Mouse (Mus musculus): Measurements from ENCODE around the gene Sbpl. TPM values are rescaled to one million over a fixed set of nuclear protein-coding genes. Genes with fewer than 3 reads are reported as not detected.

The Sbpl gene
- polyA plus RNA-seq, 1 experiment from 2014 or later, result not detected

- Histone ChIP-seq H3K27me3 (no peaks in the 10 kb centered on the region), H3K4me1 (replicated peaks) (no peaks in the 10 kb centered on the region; the same call in 1 of the 2 replicates), H3K27ac (no peak overlapping the region), H3K9ac (replicated peaks) (no peak overlapping the region), H3K4me2 (replicated peaks) (no peak overlapping the region), H3K36me3 (no peaks in the 10 kb centered on the region), H3K4me3 (replicated peaks) (no peak overlapping the region), H3K9me3 (no peaks in the 10 kb centered on the region)
- no peak for ATAC-seq
- WGBS, result 69% methylated on average over 4 of the region's 4 CpGs
Measured at GRCm38 (mm10) chr17:23982912-23983311, 27.8 kb upstream of the Sbpl start.

GRCm38 (mm10) chr17:23980297-23980909, 25.3 kb upstream of the Sbpl start, which contains the start of gene Prss30:
Prss30 (minus strand) TSS chr17:23980566.
- no peak for ATAC-seq
- 85% methylated on average over 10 of the region's 10 CpGs for WGBS
- H3K36me3 ChIP-seq, result no peaks in the 10 kb centered on the region
- H3K9ac ChIP-seq (replicated peaks), result no peak within 1 kb of the TSS
- H3K4me1 ChIP-seq (replicated peaks), result no peaks in the 10 kb centered on the region; the same call in 1 of the 2 replicates
- no peaks in the 10 kb centered on the region for H3K9me3 ChIP-seq
- no peaks in the 10 kb centered on the region for H3K27me3 ChIP-seq
- H3K27ac ChIP-seq, result no peak within 1 kb of the TSS
- H3K4me2 ChIP-seq (replicated peaks), result no peak within 1 kb of the TSS
- no peak within 1 kb of the TSS for H3K4me3 ChIP-seq (replicated peaks)

GRCm38 (mm10) chr17:23979471-23979870, 24.4 kb upstream of the Sbpl start:
- WGBS, result 84% methylated on average over 3 of the region's 3 CpGs
- Histone ChIP-seq H3K27ac (no peak overlapping the region), H3K27me3 (no peaks in the 10 kb centered on the region), H3K36me3 (no peaks in the 10 kb centered on the region), H3K4me1 (replicated peaks) (no peaks in the 10 kb centered on the region; the same call in 1 of the 2 replicates), H3K9ac (replicated peaks) (no peak overlapping the region), H3K4me3 (replicated peaks) (no peak overlapping the region), H3K9me3 (no peaks in the 10 kb centered on the region), H3K4me2 (replicated peaks) (no peak overlapping the region)
- no peak for ATAC-seq

GRCm38 (mm10) chr17:23976665-23977064, 21.6 kb upstream of the Sbpl start:
- no peak for ATAC-seq

GRCm38 (mm10) chr17:23971315-23971714, 16.2 kb upstream of the Sbpl start:
- Histone ChIP-seq H3K4me1 (replicated peaks) (no peaks in the 10 kb centered on the region), H3K9ac (replicated peaks) (no peak overlapping the region), H3K4me2 (replicated peaks) (no peak overlapping the region), H3K27me3 (no peaks in the 10 kb centered on the region), H3K9me3 (no peaks in the 10 kb centered on the region), H3K36me3 (no peaks in the 10 kb centered on the region), H3K4me3 (replicated peaks) (no peak overlapping the region), H3K27ac (no peak overlapping the region)
- no peak for ATAC-seq
- WGBS, result 80% methylated on average over 9 of the region's 9 CpGs

More at GRCm38 (mm10) chr17:23976665-23977064, 21.6 kb upstream of the Sbpl start:
- 70% methylated on average over 4 of the region's 4 CpGs for WGBS
- Histone ChIP-seq H3K9ac (replicated peaks) (no peak overlapping the region), H3K36me3 (no peaks in the 10 kb centered on the region), H3K27ac (no peak overlapping the region), H3K9me3 (no peaks in the 10 kb centered on the region), H3K4me3 (replicated peaks) (no peak overlapping the region), H3K4me2 (replicated peaks) (no peak overlapping the region), H3K27me3 (no peaks in the 10 kb centered on the region), H3K4me1 (replicated peaks) (no peaks in the 10 kb centered on the region; the same call in 1 of the 2 replicates)

- no peak for ATAC-seq
- WGBS, result 8% methylated on average over 1 of the region's 1 CpGs
- no peak overlapping the region for H3K4me3 ChIP-seq (replicated peaks)
- H3K9ac ChIP-seq (replicated peaks), result no peak overlapping the region
- no peak overlapping the region for H3K27ac ChIP-seq
- H3K27me3 ChIP-seq, result no peaks in the 10 kb centered on the region
- peaks cover 7% of the 10 kb centered on the region for H3K4me1 ChIP-seq (replicated peaks)
- no peaks in the 10 kb centered on the region for H3K36me3 ChIP-seq
- H3K9me3 ChIP-seq, result no peaks in the 10 kb centered on the region
- no peak overlapping the region for H3K4me2 ChIP-seq (replicated peaks)
Measured at GRCm38 (mm10) chr17:23969231-23969630, 14.2 kb upstream of the Sbpl start.

GRCm38 (mm10) chr17:23968780-23969179, 13.7 kb upstream of the Sbpl start:
- Histone ChIP-seq H3K27me3 (no peaks in the 10 kb centered on the region), H3K27ac (no peak overlapping the region), H3K9me3 (no peaks in the 10 kb centered on the region), H3K4me1 (replicated peaks) (peaks cover 7% of the 10 kb centered on the region), H3K4me3 (replicated peaks) (no peak overlapping the region), H3K9ac (replicated peaks) (no peak overlapping the region), H3K4me2 (replicated peaks) (no peak overlapping the region), H3K36me3 (no peaks in the 10 kb centered on the region)
- ATAC-seq, result no peak
- WGBS, result 50% methylated on average over 2 of the region's 2 CpGs

GRCm38 (mm10) chr17:23966658-23967401, 11.8 kb upstream of the Sbpl start:
- no peak overlapping the region for H3K4me2 ChIP-seq (replicated peaks)
- H3K4me1 ChIP-seq (replicated peaks), result peaks cover 7% of the 10 kb centered on the region
- no peak overlapping the region for H3K4me3 ChIP-seq (replicated peaks)
- no peaks in the 10 kb centered on the region for H3K36me3 ChIP-seq
- no peaks in the 10 kb centered on the region for H3K27me3 ChIP-seq
- no peaks in the 10 kb centered on the region for H3K9me3 ChIP-seq
- ATAC-seq, result no peak
- H3K9ac ChIP-seq (replicated peaks), result no peak overlapping the region
- H3K27ac ChIP-seq, result no peak overlapping the region
- 84% methylated on average over 10 of the region's 10 CpGs for WGBS

GRCm38 (mm10) chr17:23965805-23966425, 10.8 kb upstream of the Sbpl start:
- Histone ChIP-seq H3K9me3 (no peaks in the 10 kb centered on the region), H3K4me2 (replicated peaks) (no peak overlapping the region), H3K4me3 (replicated peaks) (no peak overlapping the region), H3K4me1 (replicated peaks) (peaks cover 7% of the 10 kb centered on the region), H3K27ac (no peak overlapping the region), H3K27me3 (no peaks in the 10 kb centered on the region), H3K9ac (replicated peaks) (no peak overlapping the region), H3K36me3 (no peaks in the 10 kb centered on the region)
- WGBS, result 28% methylated on average over 6 of the region's 6 CpGs
- ATAC-seq, result peak; percentile 60; the same call in 1 of the 2 replicates

GRCm38 (mm10) chr17:23961573-23962122, 6.6 kb upstream of the Sbpl start:
- Histone ChIP-seq H3K36me3 (no peaks in the 10 kb centered on the region), H3K9me3 (no peaks in the 10 kb centered on the region), H3K27ac (no peak overlapping the region), H3K4me1 (replicated peaks) (peaks cover 11% of the 10 kb centered on the region), H3K4me2 (replicated peaks) (no peak overlapping the region), H3K9ac (replicated peaks) (no peak overlapping the region), H3K4me3 (replicated peaks) (no peak overlapping the region), H3K27me3 (no peaks in the 10 kb centered on the region)
- WGBS, result 54% methylated on average over 4 of the region's 4 CpGs
- ATAC-seq, result no peak

GRCm38 (mm10) chr17:23960084-23960738, 5.1 kb upstream of the Sbpl start:
- ATAC-seq, result peak; percentile 96
- Histone ChIP-seq H3K27ac (peak overlapping the region; percentile 19; the same call in 1 of the 2 replicates), H3K4me2 (replicated peaks) (no peak overlapping the region)

More at GRCm38 (mm10) chr17:23960084-23960738, 5.1 kb upstream of the Sbpl start:
- Histone ChIP-seq H3K9me3 (no peaks in the 10 kb centered on the region), H3K4me1 (replicated peaks) (0 out of 2 replicates have a peak, but pooled peaks cover 4% of the 10 kb centered on the region), H3K4me3 (replicated peaks) (no peak overlapping the region), H3K27me3 (no peaks in the 10 kb centered on the region), H3K36me3 (no peaks in the 10 kb centered on the region), H3K9ac (replicated peaks) (no peak overlapping the region)
- 33% methylated on average over 3 of the region's 3 CpGs for WGBS

Measured in midbrain, embryonic 13.5 days (tissue).